Mouse (Mus musculus) midbrain, embryonic 12.5 days (tissue): Measurements from ENCODE around the gene Smim7. TPM values are rescaled to one million over a fixed set of nuclear protein-coding genes. Genes with fewer than 3 reads are reported as not detected.

Experiments
- ATAC-seq: fragments of 200-750 bp; cut with Nextera tagmentation; 2 replicates; pipeline ENCODE4 v1.8.0; 2017; ENCODE audit warnings: low read depth, moderate TSS enrichment, moderate library complexity; ENCODE audit not compliant: low FRiP score
- H3K27ac ChIP-seq: fragments of 300-500 bp; sonication (generic); replicated peaks from 2 replicates; pipeline ENCODE4 v1.5.1; 2016; ENCODE audit warnings: mild to moderate bottlenecking
- H3K27me3 ChIP-seq: fragments of 300-500 bp; sonication (generic); 2 replicates; pipeline ENCODE4 v1.6.1; 2016; ENCODE audit warnings: mild to moderate bottlenecking
- H3K36me3 ChIP-seq: fragments of 300-500 bp; sonication (generic); 2 replicates; pipeline ENCODE4 v1.6.1; 2016
- H3K4me1 ChIP-seq: fragments of 300-500 bp; sonication (generic); 2 replicates; pipeline ENCODE4 v1.6.1; 2016
- H3K4me2 ChIP-seq: fragments of 300-500 bp; sonication (generic); replicated peaks from 2 replicates; pipeline ENCODE4 v1.6.1; 2016; ENCODE audit warnings: mild to moderate bottlenecking, moderate library complexity
- H3K4me3 ChIP-seq: fragments of 300-500 bp; sonication (generic); 2 replicates; pipeline ENCODE4 v1.5.1; 2016; ENCODE audit warnings: mild to moderate bottlenecking
- H3K9ac ChIP-seq: fragments of 300-500 bp; sonication (generic); replicated peaks from 2 replicates; pipeline ENCODE4 v1.6.1; 2016; ENCODE audit warnings: mild to moderate bottlenecking, moderate library complexity
- H3K9me3 ChIP-seq: fragments of 300-500 bp; sonication (generic); 2 replicates; pipeline ENCODE4 v1.6.1; 2016; ENCODE audit warnings: mild to moderate bottlenecking
- WGBS: fragments of 180-500 bp; shearing (Covaris S2); methylation state at CpG from one replicate; pipeline ENCODE4 v1.1.7; 2016; 5-methylcytosine and 5-hydroxymethylcytosine counted together
- polyA plus RNA-seq: library from polyadenylated mRNA; unstranded; fragments of >200 nt; fragmentation: Nextera tagmentation; extraction: Ambion mirVana; gene quantifications from 2 replicates; pipeline ENCODE4 v1.2.1, GENCODE M21; 2016

The Smim7 gene
- 127 and 128 TPM in 2 replicates for polyA plus RNA-seq

GRCm38 (mm10) chr8:72570633-72571610 is at the start of gene Smim7:
Gene Smim7 (minus strand): TSS chr8:72571088.
- ATAC-seq: peak; percentile 97
- peak within 1 kb of the TSS; percentile 71 for H3K4me3 ChIP-seq
- H3K4me1 ChIP-seq: peaks cover 25% of the 10 kb centered on the region
- H3K27me3 ChIP-seq: no peaks in the 10 kb centered on the region
- under 1% methylated on average over 52 of the region's 52 CpGs for WGBS
- H3K27ac ChIP-seq: peak within 1 kb of the TSS; percentile 88
- H3K36me3 ChIP-seq: peaks cover 31% of the 10 kb centered on the region
- no peaks in the 10 kb centered on the region for H3K9me3 ChIP-seq
- H3K9ac ChIP-seq: peak within 1 kb of the TSS; percentile 79
- H3K4me2 ChIP-seq: peak within 1 kb of the TSS; percentile 94

DNA sequence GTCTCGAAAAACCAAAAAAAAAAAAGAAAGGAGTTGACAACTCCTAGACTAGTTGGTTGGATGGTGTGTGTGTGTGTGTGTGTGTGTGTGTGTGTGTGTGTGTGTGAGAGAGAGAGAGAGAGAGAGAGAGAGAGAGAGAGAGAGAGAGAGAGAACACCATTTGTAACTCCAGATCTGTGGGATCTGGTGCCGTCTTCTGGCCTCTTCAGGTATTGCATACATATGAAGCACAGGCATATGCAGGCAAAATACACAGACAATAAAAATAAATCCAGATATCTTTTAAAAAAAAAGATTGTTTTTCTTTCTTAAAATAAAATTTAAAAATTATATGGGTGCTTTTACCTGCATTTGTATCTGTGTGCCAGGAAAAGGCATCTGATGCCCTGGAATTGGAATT is 19.3 kb upstream of the Smim7 start:
- WGBS: 74% methylated on average over 2 of the region's 2 CpGs

DNA sequence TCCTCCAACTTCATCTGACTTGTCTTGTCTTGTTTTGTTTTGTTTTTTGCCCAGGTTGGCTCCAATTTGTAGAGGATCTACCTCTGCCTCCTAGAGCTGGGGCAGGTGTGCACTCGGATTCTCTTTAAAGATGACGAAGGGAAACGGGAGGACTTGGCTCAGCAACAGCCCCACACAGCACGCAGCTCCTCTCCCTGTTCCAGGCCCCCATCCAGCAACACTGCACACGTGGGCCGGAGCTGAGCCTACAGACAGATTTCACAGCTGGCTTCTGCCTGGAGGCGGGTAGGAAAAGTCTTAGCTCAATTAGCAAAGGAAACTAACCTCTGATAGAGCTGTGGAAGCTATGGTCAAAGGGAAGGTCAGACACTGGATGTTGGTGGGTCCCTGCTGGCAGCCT is 18.4 kb upstream of the Smim7 start:
- H3K36me3 ChIP-seq: no peaks in the 10 kb centered on the region
- no peak for ATAC-seq

More for the DNA sequence above, 19.3 kb upstream of the Smim7 start:
- no peaks in the 10 kb centered on the region for H3K4me1 ChIP-seq
- H3K27me3 ChIP-seq: no peaks in the 10 kb centered on the region
- H3K9ac ChIP-seq: no peak overlapping the region
- no peaks in the 10 kb centered on the region for H3K9me3 ChIP-seq
- no peak overlapping the region for H3K27ac ChIP-seq
- H3K36me3 ChIP-seq: no peaks in the 10 kb centered on the region
- no peak overlapping the region for H3K4me2 ChIP-seq
- no peak for ATAC-seq
- no peak overlapping the region for H3K4me3 ChIP-seq

DNA sequence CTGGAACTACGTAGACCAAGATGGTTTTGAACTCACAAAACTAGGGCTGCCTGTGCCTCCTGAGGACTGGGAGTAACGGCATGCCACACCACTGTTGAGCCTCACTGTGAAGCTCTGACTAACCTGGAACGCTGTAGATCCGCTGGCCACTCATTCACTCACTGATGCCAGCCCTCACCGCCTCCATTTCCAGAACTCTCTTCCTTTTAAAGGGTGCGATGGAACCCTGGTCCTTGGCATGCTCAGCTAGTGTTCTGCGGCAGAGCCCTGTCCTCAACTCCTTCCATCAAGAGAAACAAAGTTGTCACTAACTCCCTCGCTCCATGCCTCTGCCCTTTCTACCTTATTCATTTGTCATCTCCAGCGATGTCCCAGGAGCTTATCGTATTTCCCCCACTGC is 18.0 kb upstream of the Smim7 start:
- no peaks in the 10 kb centered on the region for H3K36me3 ChIP-seq
- ATAC-seq: no peak
- no peak overlapping the region for H3K9ac ChIP-seq
- WGBS: 89% methylated on average over 10 of the region's 10 CpGs
- H3K27ac ChIP-seq: no peak overlapping the region
- H3K4me3 ChIP-seq: no peak overlapping the region
- no peak overlapping the region for H3K4me2 ChIP-seq
- no peaks in the 10 kb centered on the region for H3K4me1 ChIP-seq
- no peaks in the 10 kb centered on the region for H3K27me3 ChIP-seq
- no peaks in the 10 kb centered on the region for H3K9me3 ChIP-seq

More for the DNA sequence above, 18.4 kb upstream of the Smim7 start:
- no peak overlapping the region for H3K4me3 ChIP-seq
- H3K4me2 ChIP-seq: no peak overlapping the region
- H3K9ac ChIP-seq: no peak overlapping the region
- H3K27ac ChIP-seq: no peak overlapping the region
- no peaks in the 10 kb centered on the region for H3K27me3 ChIP-seq
- 85% methylated on average over 7 of the region's 7 CpGs for WGBS
- H3K4me1 ChIP-seq: no peaks in the 10 kb centered on the region
- no peaks in the 10 kb centered on the region for H3K9me3 ChIP-seq

DNA sequence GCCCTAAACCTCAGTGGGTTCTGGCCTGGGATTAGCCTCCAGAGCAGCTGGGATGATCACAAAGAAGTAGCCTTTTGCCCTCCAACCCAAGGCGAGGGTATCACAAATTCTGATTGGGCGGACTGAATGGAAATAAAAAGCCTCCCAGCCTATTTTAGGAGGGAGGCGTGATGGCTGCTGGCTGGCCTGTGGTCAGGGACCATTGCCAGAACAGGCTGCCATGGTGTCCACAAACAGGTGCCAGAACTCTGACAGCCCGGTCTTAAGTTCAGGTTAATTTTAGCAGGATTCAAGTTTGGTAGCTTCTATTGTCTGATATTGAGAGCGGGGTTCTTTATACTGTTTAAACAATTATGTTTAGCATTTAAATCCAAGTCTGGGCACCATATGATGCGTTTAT is 16.9 kb upstream of the Smim7 start:
- Histone ChIP-seq H3K4me2 (no peak overlapping the region), H3K4me1 (no peaks in the 10 kb centered on the region), H3K9me3 (no peaks in the 10 kb centered on the region), H3K9ac (no peak overlapping the region), H3K36me3 (no peaks in the 10 kb centered on the region), H3K4me3 (no peak overlapping the region), H3K27me3 (no peaks in the 10 kb centered on the region), H3K27ac (no peak overlapping the region)
- 72% methylated on average over 6 of the region's 6 CpGs for WGBS
- ATAC-seq: no peak

GRCm38 (mm10) chr8:72584390-72584789 is 13.5 kb upstream of the Smim7 start:
- Histone ChIP-seq H3K27ac (no peak overlapping the region), H3K36me3 (no peaks in the 10 kb centered on the region), H3K4me1 (no peaks in the 10 kb centered on the region), H3K9me3 (no peaks in the 10 kb centered on the region), H3K27me3 (no peaks in the 10 kb centered on the region), H3K4me3 (no peak overlapping the region), H3K4me2 (no peak overlapping the region), H3K9ac (no peak overlapping the region)
- ATAC-seq: no peak
- 87% methylated on average over 6 of the region's 6 CpGs for WGBS

DNA sequence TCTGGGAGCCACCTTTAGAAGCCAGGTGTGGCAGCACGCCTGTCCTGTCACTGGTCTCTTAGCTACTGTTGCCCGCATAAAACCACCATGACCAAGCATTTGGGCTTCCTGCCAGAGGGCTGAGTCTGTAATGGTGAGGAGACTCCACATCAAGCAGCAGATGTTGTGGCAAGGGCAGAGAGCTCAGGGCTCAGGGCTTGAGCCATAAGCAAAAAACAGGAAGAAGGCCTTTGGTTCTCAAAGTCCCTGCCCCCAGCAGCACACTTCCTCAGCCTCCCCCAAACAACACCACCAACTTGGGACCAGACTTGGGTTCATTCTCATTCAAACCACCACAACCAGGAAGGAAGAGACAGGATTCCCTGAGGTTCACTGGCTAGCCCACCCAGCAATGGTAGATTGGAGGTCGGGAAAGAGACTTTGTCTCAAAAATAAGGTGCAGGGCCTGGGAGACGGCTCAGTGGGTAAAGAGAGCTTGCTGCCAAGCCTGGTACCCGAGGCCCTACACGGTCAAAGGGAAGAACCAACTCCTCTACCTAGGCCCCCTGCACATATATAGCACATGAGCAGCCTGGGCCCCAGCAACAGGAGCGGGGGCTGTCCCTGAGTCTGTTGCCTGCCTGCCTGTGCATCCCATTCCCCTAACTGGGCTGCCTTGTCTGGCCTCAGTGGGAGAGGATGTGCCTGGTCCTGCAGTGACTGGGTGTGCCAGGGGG is 12.3 kb upstream of the Smim7 start:
- Histone ChIP-seq H3K27me3 (no peaks in the 10 kb centered on the region), H3K4me1 (no peaks in the 10 kb centered on the region), H3K9ac (no peak overlapping the region), H3K4me2 (no peak overlapping the region), H3K9me3 (no peaks in the 10 kb centered on the region), H3K36me3 (no peaks in the 10 kb centered on the region), H3K27ac (no peak overlapping the region), H3K4me3 (no peak overlapping the region)
- 89% methylated on average over 7 of the region's 7 CpGs for WGBS
- no peak for ATAC-seq

DNA sequence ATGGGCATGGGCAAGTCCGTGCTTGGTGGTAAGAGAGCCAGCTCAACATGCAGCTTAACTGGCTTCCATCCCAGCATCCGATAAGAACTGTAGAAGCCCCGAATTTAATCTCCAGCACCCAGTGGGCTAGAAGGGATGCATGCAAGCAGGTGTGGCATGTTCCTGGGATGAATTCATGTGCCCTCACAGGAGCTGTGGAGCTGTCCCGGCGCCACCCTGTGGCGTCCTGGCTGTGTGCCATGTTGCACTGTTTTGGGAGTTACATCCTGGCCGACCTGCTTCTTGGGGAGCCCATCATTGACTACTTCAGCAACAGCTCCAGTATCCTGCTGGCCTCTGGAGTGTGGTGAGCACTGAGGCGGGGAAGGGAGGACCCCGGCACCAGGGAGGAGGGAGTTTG is 8.5 kb upstream of the Smim7 start:
- 73% methylated on average over 8 of the region's 9 CpGs for WGBS
- H3K27ac ChIP-seq: no peak overlapping the region
- no peaks in the 10 kb centered on the region for H3K36me3 ChIP-seq
- H3K4me3 ChIP-seq: no peak overlapping the region
- H3K9me3 ChIP-seq: no peaks in the 10 kb centered on the region
- ATAC-seq: no peak
- H3K27me3 ChIP-seq: no peaks in the 10 kb centered on the region
- H3K4me2 ChIP-seq: no peak overlapping the region
- no peak overlapping the region for H3K9ac ChIP-seq
- H3K4me1 ChIP-seq: no peaks in the 10 kb centered on the region

GRCm38 (mm10) chr8:72577941-72578340 is 7.1 kb upstream of the Smim7 start:
- Histone ChIP-seq H3K27me3 (no peaks in the 10 kb centered on the region), H3K4me3 (no peak overlapping the region), H3K27ac (no peak overlapping the region), H3K9ac (no peak overlapping the region), H3K4me1 (peaks cover 6% of the 10 kb centered on the region), H3K36me3 (no peaks in the 10 kb centered on the region), H3K4me2 (no peak overlapping the region), H3K9me3 (no peaks in the 10 kb centered on the region)
- ATAC-seq: no peak
- 71% methylated on average over 1 of the region's 1 CpGs for WGBS

DNA sequence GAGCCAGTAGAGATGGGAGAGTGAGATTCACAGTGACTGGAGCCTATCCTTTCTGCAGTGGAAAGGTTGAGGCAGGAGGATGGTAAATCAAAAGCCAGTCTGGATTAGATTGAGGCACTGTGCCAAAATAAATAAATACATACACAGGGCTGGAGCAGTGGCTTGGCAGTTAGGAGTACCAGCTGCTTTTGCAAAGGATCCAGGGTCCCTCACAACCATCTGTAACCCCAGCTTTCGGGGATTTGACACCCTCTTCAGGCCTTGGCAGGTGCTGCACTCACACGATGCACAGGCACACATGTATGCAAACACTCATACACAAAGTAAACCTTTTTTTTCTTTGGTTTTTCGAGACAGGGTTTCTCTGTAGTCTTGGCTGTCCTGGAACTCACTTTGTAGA is 6.4 kb upstream of the Smim7 start:
- Histone ChIP-seq H3K9ac (no peak overlapping the region), H3K4me3 (no peak overlapping the region), H3K4me1 (peaks cover 13% of the 10 kb centered on the region), H3K27ac (no peak overlapping the region), H3K4me2 (no peak overlapping the region), H3K27me3 (no peaks in the 10 kb centered on the region), H3K9me3 (no peaks in the 10 kb centered on the region), H3K36me3 (no peaks in the 10 kb centered on the region)
- 79% methylated on average over 3 of the region's 3 CpGs for WGBS
- no peak for ATAC-seq

DNA sequence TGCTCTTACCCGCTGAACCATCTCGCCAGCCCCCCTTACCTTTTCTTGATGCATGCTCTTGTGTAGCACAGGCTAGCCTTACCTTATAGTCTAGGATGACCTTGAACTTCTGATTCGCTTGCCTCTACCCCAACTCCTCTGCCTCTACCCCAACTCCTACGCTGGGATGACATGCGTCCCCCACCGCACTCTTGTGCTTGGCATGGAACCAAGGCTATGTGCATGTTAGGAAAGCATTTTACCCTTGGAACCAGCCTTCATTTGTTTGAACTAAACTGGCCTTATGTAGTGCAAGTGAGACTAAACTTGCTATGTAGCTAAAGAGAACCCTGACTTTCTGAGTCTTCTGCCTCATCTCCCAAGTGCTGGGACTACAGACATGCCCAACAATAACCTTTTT is 5.0 kb upstream of the Smim7 start:
- H3K27me3 ChIP-seq: no peaks in the 10 kb centered on the region
- WGBS: 94% methylated on average over 6 of the region's 6 CpGs
- H3K36me3 ChIP-seq: no peaks in the 10 kb centered on the region
- H3K27ac ChIP-seq: no peak overlapping the region
- H3K9ac ChIP-seq: no peak overlapping the region
- H3K4me3 ChIP-seq: no peak overlapping the region
- no peaks in the 10 kb centered on the region for H3K9me3 ChIP-seq
- H3K4me1 ChIP-seq: peaks cover 15% of the 10 kb centered on the region
- H3K4me2 ChIP-seq: no peak overlapping the region
- ATAC-seq: no peak

GRCm38 (mm10) chr8:72573450-72573849 is 2.6 kb upstream of the Smim7 start:
- Histone ChIP-seq H3K27ac (no peak overlapping the region), H3K4me3 (no peak overlapping the region), H3K4me1 (peaks cover 25% of the 10 kb centered on the region), H3K4me2 (no peak overlapping the region), H3K36me3 (peaks cover 5% of the 10 kb centered on the region), H3K9ac (no peak overlapping the region), H3K9me3 (no peaks in the 10 kb centered on the region), H3K27me3 (no peaks in the 10 kb centered on the region)
- no peak for ATAC-seq
- WGBS: 75% methylated on average over 6 of the region's 6 CpGs
